Mouse (Mus musculus): Measurements from ENCODE around the gene Rsbn1.

- TF ChIP-seq CTCF (conservative IDR thresholded peaks at IDR 0.05; ENCODE audit: low read length) (no peak), NANOG (IDR thresholded peaks at IDR 0.05; ENCODE audit: borderline replicate concordance, low read length) (no peak)
These were observed 57.2 kb downstream of the Rsbn1 start for GRCm38 (mm10) chr3:103971157-103971556.

Data from E14TG2a.4 (cell line).